Mouse (Mus musculus) ES-E14 (cell line): ENCODE measurements at regions not wholly inside any gene's neighbourhood (a gene's known extent, or its start where the extent isn't known, plus 50 kb on each side); places are given as distances from the start of the nearest gene placed in this dataset.
"Not testable (repeated sequence)": the region's sequence is repeated elsewhere in the genome, so short reads cannot be mapped to it uniquely, and the experiment has no call there.

Experiments used
- DNase-seq: peaks from one replicate; pipeline ENCODE4 v3.0.0-alpha.2; 2013; ENCODE audit warnings: low read depth, low spot score
- H3K27ac ChIP-seq: 2 replicates; pipeline ENCODE4 v1.5.1; 2012; ENCODE audit warnings: low read depth, mild to moderate bottlenecking, low read length, moderate library complexity, mixed read lengths; ENCODE audit not compliant: poor library complexity, insufficient read depth, severe bottlenecking
- H3K36me3 ChIP-seq: 2 replicates; pipeline ENCODE4 v1.6.1; 2012; ENCODE audit warnings: mild to moderate bottlenecking, low read length, moderate library complexity, mixed read lengths; ENCODE audit not compliant: control insufficient read depth, poor library complexity, insufficient read depth, severe bottlenecking
- H3K4me1 ChIP-seq, 2 experiments: fragments of 150-350 bp in 1 of 2; sonication (generic) in 1 of 2; 2 replicates each; pipeline ENCODE4 v1.6.1; 2012; ENCODE audit warnings: low read length in 2 of 2, mild to moderate bottlenecking in 1 of 2, mixed read lengths in 1 of 2; ENCODE audit not compliant: control insufficient read depth in 2 of 2, insufficient read depth in 2 of 2, poor library complexity in 1 of 2
- H3K4me3 ChIP-seq, 2 experiments: fragments of 150-350 bp in 1 of 2; sonication (generic) in 1 of 2; 2 replicates each; pipeline ENCODE4 v1.5.1; 2012; ENCODE audit warnings: low read length in 2 of 2, low read depth in 1 of 2, mild to moderate bottlenecking in 1 of 2, mixed read lengths in 1 of 2; ENCODE audit not compliant: insufficient read depth in 1 of 2, poor library complexity in 1 of 2, severe bottlenecking in 1 of 2
- H3K9ac ChIP-seq: 2 replicates; pipeline ENCODE4 v1.6.1; 2012; ENCODE audit warnings: low read depth, mild to moderate bottlenecking, low read length, mixed read lengths; ENCODE audit not compliant: poor library complexity, insufficient read depth, severe bottlenecking
- H3K9me3 ChIP-seq: fragments of 150-350 bp; sonication (generic); 2 replicates; pipeline ENCODE4 v1.6.1; 2012; ENCODE audit warnings: low read depth, mild to moderate bottlenecking, low read length; ENCODE audit not compliant: control insufficient read depth, insufficient read depth
- CHD2 ChIP-seq: IDR thresholded peaks from 2 replicates; pipeline ENCODE4 v1.6.1; 2014; ENCODE audit warnings: mild to moderate bottlenecking, low read depth, low read length, inconsistent platforms
- HCFC1 ChIP-seq: IDR thresholded peaks from 2 replicates; pipeline ENCODE4 v1.6.1; 2012; ENCODE audit warnings: low read length, inconsistent platforms, borderline replicate concordance; ENCODE audit not compliant: insufficient read depth
- MAFK ChIP-seq: IDR thresholded peaks from 2 replicates; pipeline ENCODE4 v1.6.1; 2014; ENCODE audit warnings: mild to moderate bottlenecking, low read depth, low read length, inconsistent platforms; ENCODE audit not compliant: insufficient read depth
- ZC3H11A ChIP-seq: IDR thresholded peaks from 2 replicates; pipeline ENCODE4 v1.6.1; 2012; ENCODE audit warnings: low read depth, mild to moderate bottlenecking, inconsistent platforms, low read length, borderline replicate concordance
- ZNF384 ChIP-seq: IDR thresholded peaks from 2 replicates; pipeline ENCODE4 v1.6.1; 2012; ENCODE audit warnings: low read depth, low read length, inconsistent platforms
- in situ Hi-C, 2 experiments: fragments of 600-800 bp; cut with MboI; formaldehyde crosslinking; loops; one replicate each; pipeline ENCODE4 v1.15.1; 2025; ENCODE audit warnings: low sequenced_read_pairs in 2 of 2, inconsistent platforms in 1 of 2; ENCODE audit not compliant: unreplicated experiment in 2 of 2

DNA sequence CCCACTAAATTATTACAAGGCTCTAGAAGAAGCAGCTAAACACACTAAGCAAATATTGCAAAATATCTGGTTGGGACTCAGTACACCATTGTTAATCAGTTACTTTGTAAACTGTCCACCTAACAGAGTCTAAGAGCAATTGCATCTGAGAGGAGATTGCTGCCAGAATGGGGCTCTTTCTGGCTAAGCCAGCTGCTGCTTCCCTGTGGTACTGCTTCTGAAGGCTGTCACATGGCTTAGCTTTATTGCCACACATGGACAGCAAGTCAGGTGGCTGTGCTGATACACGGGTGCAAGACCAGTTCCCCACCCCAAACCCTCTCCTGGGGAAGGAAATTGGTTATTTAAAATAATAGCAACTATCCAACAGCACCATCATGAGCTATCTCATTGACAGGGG, 493.9 kb downstream of the Tns1 start:
- no peak for DNase-seq
- in situ Hi-C loops, result no loop called here
- no peak for TF ChIP-seq HCFC1
- no peak for TF ChIP-seq MAFK
- no peak for TF ChIP-seq ZNF384
- no peak for TF ChIP-seq ZC3H11A
- TF ChIP-seq CHD2, result no peak

DNA sequence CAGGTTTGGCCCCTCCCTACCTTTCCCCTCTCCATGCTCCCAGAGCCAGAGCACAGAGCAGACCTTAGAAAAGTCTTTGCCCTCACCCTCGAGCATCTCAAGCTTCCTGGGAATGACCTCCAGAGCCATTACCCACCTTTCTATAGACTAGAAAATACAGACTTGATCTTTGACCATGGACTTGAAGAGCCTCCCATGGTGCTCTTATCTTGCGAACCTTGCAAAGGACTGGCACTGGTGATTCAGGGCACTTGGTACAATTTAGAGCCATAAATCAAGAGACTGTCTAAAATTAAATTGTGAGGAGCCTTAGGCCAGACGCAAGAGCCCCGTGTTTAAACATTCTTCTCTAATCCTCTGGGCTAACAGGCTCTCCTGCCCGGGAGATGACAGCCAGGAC, 498.9 kb downstream of the Tns1 start:
- no peak overlapping the region for H3K4me3 ChIP-seq
- H3K4me1 ChIP-seq, result no peaks in the 10 kb centered on the region
- H3K36me3 ChIP-seq, result no peaks in the 10 kb centered on the region
- in situ Hi-C loops, result no loop called here
- no peaks in the 10 kb centered on the region for H3K9me3 ChIP-seq
- no peak overlapping the region for H3K9ac ChIP-seq
- no peak for DNase-seq
- H3K27ac ChIP-seq, result no peak overlapping the region
- TF ChIP-seq HCFC1 (no peak), CHD2 (no peak), MAFK (no peak), ZC3H11A (no peak), ZNF384 (no peak)

More for the DNA sequence above, 493.9 kb downstream of the Tns1 start:
- Histone ChIP-seq H3K9ac (no peak overlapping the region), H3K4me3 (no peak overlapping the region), H3K9me3 (no peaks in the 10 kb centered on the region), H3K27ac (no peak overlapping the region), H3K36me3 (no peaks in the 10 kb centered on the region), H3K4me1 (no peaks in the 10 kb centered on the region)

DNA sequence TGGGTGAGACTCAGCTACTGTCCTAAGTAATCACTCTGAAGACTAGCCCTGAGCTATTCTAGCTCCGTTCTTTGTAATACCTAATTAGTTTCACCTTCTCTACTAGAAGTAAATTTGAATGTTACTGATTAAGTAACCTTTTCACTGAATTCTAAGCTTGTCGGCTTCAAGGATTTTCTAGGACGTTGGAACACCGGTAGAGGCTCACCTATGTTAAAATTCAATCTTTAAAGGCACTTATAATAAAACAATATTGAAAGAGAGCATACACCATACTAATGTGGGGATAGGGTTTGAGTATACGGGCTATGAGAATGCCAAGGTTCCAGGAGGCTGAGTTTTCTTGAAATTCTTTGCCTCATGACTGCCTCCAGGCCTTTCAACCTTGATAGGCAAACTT, 503.1 kb downstream of the Tns1 start:
- H3K36me3 ChIP-seq, H3K9ac ChIP-seq, H3K27ac ChIP-seq, H3K4me3 ChIP-seq, H3K4me1 ChIP-seq, H3K9me3 ChIP-seq, DNase-seq: not testable (repeated sequence)
- in situ Hi-C loops, result loop anchor here in 1 of 2 experiments (25.0 kb wide), 1 partner anchor 734 kb away; no protein-coding TSS in a partner anchor

DNA sequence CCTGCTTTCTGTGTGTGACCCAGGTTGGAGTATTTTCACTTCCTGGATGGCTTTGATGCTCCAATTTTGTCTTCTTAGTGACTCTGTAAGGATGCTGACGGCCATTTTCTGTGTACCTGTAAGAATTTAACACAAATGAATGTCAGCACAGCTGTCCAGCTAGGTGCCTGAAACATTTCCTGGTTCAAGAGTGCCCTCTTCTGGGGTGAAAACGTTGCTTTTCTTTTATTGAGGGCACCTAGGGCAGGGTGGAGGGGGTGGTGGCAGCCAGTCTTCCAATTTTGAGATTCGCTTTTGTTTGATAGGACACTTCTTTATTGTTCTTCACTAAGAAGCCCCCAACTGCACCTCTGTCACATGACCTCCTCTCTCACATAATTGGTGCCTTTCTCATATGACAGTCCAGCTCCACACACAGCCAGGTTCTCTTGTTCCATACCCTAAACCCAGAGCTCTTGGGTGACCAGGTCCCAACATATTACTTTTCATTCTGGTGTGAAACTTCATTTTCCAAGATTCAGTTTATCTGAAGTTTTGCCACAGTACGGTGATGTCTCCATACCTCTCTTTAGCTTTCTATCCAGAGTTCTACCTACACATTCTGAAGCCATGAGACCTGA, 505.6 kb downstream of the Tns1 start:
- H3K4me1 ChIP-seq, result no peaks in the 10 kb centered on the region
- no peaks in the 10 kb centered on the region for H3K9me3 ChIP-seq
- TF ChIP-seq CHD2 (no peak), ZC3H11A (peak; percentile 75)
- no peak overlapping the region for H3K9ac ChIP-seq
- no peak for DNase-seq
- in situ Hi-C loops, result loop anchor here in 1 of 2 experiments (25.0 kb wide), 1 partner anchor 731 kb away; no protein-coding TSS in a partner anchor
- H3K36me3 ChIP-seq, result no peaks in the 10 kb centered on the region
- H3K27ac ChIP-seq, result no peak overlapping the region
- H3K4me3 ChIP-seq, result no peak overlapping the region

DNA sequence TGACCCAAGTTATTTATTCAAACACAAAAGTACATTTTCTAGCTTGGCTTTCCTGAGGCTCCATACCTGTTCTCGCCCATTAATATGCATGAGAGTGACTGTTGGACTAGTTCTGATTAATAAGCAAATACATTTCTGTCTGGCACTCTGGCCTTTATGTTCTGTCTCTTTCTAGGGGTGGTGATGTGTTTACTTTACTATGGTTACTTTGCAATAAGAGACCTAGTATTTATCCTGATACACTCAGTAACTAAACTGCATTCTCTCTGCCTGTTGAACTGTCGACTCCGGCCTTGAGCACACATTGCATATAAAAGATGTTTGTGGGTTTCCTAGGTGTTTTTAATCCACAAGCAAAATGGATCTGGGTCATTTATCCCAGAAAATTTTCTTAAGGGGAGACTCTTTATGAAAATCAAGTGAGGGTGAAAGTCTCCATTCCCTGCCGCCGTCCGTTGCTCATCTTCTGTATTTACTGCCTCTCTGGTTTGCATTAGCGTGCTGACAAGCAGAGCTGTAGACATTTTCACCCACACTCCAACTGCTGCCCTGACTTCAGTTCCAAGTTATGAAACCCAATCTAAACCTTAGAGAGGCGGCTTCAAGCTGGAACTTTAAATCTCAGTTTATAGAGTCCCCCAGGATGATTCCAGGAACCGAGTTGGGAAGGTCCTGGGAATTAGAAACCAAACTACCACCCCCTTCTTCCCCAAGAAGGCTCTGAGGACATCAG, 530.4 kb downstream of the Tns1 start:
- in situ Hi-C loops, result no loop called here
- no peaks in the 10 kb centered on the region for H3K4me1 ChIP-seq
- no peak overlapping the region for H3K9ac ChIP-seq
- no peaks in the 10 kb centered on the region for H3K36me3 ChIP-seq
- no peak for DNase-seq
- H3K27ac ChIP-seq, result no peak overlapping the region
- H3K9me3 ChIP-seq, result no peaks in the 10 kb centered on the region
- TF ChIP-seq ZC3H11A (no peak), ZNF384 (no peak), HCFC1 (no peak), CHD2 (no peak), MAFK (no peak)
- H3K4me3 ChIP-seq, result no peak overlapping the region
